Mouse (Mus musculus) lung, embryonic 14.5 days (tissue): ENCODE data around the gene Eif5. TPM values are rescaled to one million over a fixed set of nuclear protein-coding genes. Genes with fewer than 3 reads are reported as not detected.

Source experiments
- ATAC-seq: fragments of 200-750 bp; cut with Nextera tagmentation; 2 replicates; pipeline ENCODE4 v1.8.0; 2017; ENCODE audit warnings: mild to moderate bottlenecking, moderate TSS enrichment, moderate library complexity; ENCODE audit not compliant: insufficient read depth
- DNase-seq: peaks from one replicate; pipeline ENCODE4 v3.0.0-alpha.2; 2015
- H3K27ac ChIP-seq: fragments of 300-500 bp; sonication (generic); 2 replicates; pipeline ENCODE4 v1.5.1; 2014; ENCODE audit warnings: low read depth, mild to moderate bottlenecking, moderate library complexity
- H3K27me3 ChIP-seq: fragments of 300-500 bp; sonication (generic); 2 replicates; pipeline ENCODE4 v1.6.1; 2014; ENCODE audit warnings: low read length, control low read depth; ENCODE audit not compliant: insufficient read depth
- H3K36me3 ChIP-seq: fragments of 300-500 bp; sonication (generic); 2 replicates; pipeline ENCODE4 v1.6.1; 2014; ENCODE audit warnings: control low read depth; ENCODE audit not compliant: insufficient read depth
- H3K4me1 ChIP-seq: fragments of 300-500 bp; sonication (generic); 2 replicates; pipeline ENCODE4 v1.6.1; 2014; ENCODE audit warnings: antibody characterized with exemption, control low read depth; ENCODE audit not compliant: insufficient read depth
- H3K4me2 ChIP-seq: fragments of 300-500 bp; sonication (generic); 2 replicates; pipeline ENCODE4 v1.6.1; 2014; ENCODE audit warnings: mild to moderate bottlenecking
- H3K4me3 ChIP-seq: fragments of 300-500 bp; sonication (generic); 2 replicates; pipeline ENCODE4 v1.5.1; 2014; ENCODE audit warnings: low read depth, low read length
- H3K9ac ChIP-seq: fragments of 300-500 bp; sonication (generic); 2 replicates; pipeline ENCODE4 v1.6.1; 2014
- H3K9me3 ChIP-seq: fragments of 300-500 bp; sonication (generic); 2 replicates; pipeline ENCODE4 v1.6.1; 2016; ENCODE audit warnings: low read depth, low read length, control low read depth
- CTCF ChIP-seq: IDR thresholded peaks from 2 replicates; pipeline ENCODE4 v1.5.1; 2016; ENCODE audit warnings: antibody characterized with exemption, low read depth
- WGBS: fragments of 180-500 bp; shearing (Covaris S2); extraction: QIAGEN DNeasy Blood & Tissue Kit; methylation state at CpG from one replicate; pipeline ENCODE4 v1.1.7; 2014; 5-methylcytosine and 5-hydroxymethylcytosine counted together
- polyA plus RNA-seq: library from polyadenylated mRNA; unstranded; fragments of >200 nt; fragmentation: Nextera tagmentation; extraction: Ambion mirVana; gene quantifications from 2 replicates; pipeline ENCODE4 v1.2.1, GENCODE M21; 2014

Gene Eif5
- polyA plus RNA-seq, 1 experiment from 2014 or later, result 479 TPM

DNA sequence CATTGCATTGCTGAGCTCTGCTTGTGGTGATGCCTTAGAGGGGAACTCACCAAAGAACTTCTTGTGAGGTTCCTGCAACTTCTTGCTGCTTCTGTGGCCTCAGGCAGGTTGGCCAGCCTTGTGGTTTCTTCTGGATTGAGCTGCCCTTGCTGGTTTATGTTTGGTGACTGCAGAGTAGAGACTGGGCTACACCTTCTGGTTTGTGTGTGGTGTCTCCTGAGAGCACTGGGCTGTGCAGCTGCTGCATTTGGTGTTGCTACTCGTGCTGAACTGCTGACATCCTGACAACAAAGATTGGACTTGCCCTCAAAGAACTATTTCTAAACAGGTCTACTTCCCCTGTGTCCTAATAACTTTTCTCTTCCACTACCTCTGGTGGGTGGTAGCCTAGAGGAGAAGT lies 13.3 kb upstream of the Eif5 start:
- no peak for ATAC-seq
- 55% methylated on average over 1 of the region's 1 CpGs for WGBS

DNA sequence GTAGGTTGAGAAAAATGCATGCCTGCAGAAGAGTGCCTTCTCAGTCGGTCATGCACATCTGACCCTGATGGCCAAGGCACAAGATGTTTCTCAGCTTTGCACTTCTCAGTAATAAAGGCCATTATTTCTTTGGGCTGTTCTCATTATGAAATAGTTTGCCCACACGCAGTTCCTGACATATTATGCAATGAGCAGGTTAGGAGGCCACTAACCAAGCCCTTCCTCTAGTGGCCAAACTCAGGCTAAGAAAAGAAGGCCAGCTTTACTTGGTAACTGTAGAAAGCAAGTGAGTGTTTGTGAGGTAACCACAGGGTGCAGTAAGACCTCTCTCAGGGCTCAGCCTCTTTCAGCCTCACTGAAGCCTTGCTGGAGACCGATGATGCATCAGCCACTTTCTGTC lies 12.9 kb upstream of the Eif5 start:
- no peak overlapping the region for H3K9ac ChIP-seq
- no peaks in the 10 kb centered on the region for H3K36me3 ChIP-seq
- no peak for TF ChIP-seq CTCF
- no peaks in the 10 kb centered on the region for H3K9me3 ChIP-seq
- 78% methylated on average over 3 of the region's 3 CpGs for WGBS
- H3K4me1 ChIP-seq, result no peaks in the 10 kb centered on the region
- H3K27me3 ChIP-seq, result no peaks in the 10 kb centered on the region
- H3K27ac ChIP-seq, result no peak overlapping the region
- DNase-seq (no peak), ATAC-seq (no peak)
- H3K4me3 ChIP-seq, result no peak overlapping the region
- no peak overlapping the region for H3K4me2 ChIP-seq

More for the DNA sequence above, 13.3 kb upstream of the Eif5 start:
- Histone ChIP-seq H3K4me1 (no peaks in the 10 kb centered on the region), H3K27ac (no peak overlapping the region), H3K4me3 (no peak overlapping the region), H3K9me3 (no peaks in the 10 kb centered on the region), H3K4me2 (no peak overlapping the region), H3K27me3 (no peaks in the 10 kb centered on the region), H3K9ac (no peak overlapping the region), H3K36me3 (no peaks in the 10 kb centered on the region)
- no peak for TF ChIP-seq CTCF
- DNase-seq, result no peak

DNA sequence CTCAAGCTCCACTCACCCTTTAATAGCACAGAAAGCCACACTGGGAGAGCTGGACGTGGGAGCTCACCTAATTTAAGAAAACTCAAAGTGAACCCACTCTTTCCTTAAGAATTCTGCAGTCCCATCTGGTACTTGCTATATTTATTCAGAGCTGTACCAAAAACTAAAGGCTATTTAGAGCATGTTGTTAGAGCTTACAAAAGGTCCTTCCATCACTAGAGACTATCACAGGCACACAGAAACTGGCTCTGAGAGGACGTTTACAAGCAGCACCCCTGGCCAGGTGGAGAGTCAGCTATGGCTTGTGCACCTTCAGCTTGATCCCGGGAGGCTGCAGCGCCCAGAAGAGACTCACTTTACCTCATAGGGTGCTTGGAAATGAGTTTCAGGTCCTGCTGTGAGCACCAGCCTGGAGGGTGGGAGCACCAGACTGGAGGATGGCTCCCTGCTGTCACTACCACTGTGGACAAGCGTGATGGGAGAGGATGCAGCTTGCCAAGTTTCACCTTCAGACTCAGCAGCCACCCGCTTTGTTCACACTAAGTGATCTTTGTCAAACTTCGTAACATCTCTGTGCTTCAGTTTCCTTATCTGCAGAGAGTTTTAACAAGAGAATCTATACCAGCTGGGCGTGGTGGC lies 10.1 kb upstream of the Eif5 start:
- H3K9ac ChIP-seq, result no peak overlapping the region
- no peaks in the 10 kb centered on the region for H3K36me3 ChIP-seq
- 48% methylated on average over 8 of the region's 8 CpGs for WGBS
- DNase-seq (no peak), ATAC-seq (no peak)
- no peak overlapping the region for H3K27ac ChIP-seq
- TF ChIP-seq CTCF, result no peak
- H3K9me3 ChIP-seq, result no peaks in the 10 kb centered on the region
- H3K4me3 ChIP-seq, result no peak overlapping the region
- no peaks in the 10 kb centered on the region for H3K27me3 ChIP-seq
- no peak overlapping the region for H3K4me2 ChIP-seq
- no peaks in the 10 kb centered on the region for H3K4me1 ChIP-seq

DNA sequence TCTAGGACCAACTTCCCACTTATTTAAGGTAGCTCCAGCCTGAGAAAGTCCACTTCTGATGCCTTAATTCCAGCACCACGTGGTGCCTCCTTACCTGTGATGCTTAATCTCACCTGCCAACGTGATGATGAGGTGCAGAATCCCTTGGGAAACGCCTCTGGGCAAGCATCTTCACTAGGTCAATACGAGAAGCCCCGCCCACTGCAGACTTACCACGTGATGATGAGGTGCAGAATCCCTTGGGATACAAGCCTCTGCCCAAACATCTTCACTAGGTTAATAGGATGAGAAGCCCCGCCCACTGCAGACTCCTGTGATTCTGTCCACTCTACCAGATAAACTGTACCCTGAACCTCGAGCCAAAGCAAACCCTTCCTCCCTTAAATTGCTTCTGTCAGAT lies 8.6 kb upstream of the Eif5 start:
- H3K36me3 ChIP-seq, result no peaks in the 10 kb centered on the region
- TF ChIP-seq CTCF, result no peak
- no peak overlapping the region for H3K27ac ChIP-seq
- no peaks in the 10 kb centered on the region for H3K27me3 ChIP-seq
- no peaks in the 10 kb centered on the region for H3K9me3 ChIP-seq
- H3K4me3 ChIP-seq, result no peak overlapping the region
- H3K4me1 ChIP-seq, result no peaks in the 10 kb centered on the region
- DNase-seq, result no peak
- ATAC-seq, result no peak
- no peak overlapping the region for H3K9ac ChIP-seq
- WGBS, result 12% methylated on average over 8 of the region's 8 CpGs
- H3K4me2 ChIP-seq, result no peak overlapping the region

DNA sequence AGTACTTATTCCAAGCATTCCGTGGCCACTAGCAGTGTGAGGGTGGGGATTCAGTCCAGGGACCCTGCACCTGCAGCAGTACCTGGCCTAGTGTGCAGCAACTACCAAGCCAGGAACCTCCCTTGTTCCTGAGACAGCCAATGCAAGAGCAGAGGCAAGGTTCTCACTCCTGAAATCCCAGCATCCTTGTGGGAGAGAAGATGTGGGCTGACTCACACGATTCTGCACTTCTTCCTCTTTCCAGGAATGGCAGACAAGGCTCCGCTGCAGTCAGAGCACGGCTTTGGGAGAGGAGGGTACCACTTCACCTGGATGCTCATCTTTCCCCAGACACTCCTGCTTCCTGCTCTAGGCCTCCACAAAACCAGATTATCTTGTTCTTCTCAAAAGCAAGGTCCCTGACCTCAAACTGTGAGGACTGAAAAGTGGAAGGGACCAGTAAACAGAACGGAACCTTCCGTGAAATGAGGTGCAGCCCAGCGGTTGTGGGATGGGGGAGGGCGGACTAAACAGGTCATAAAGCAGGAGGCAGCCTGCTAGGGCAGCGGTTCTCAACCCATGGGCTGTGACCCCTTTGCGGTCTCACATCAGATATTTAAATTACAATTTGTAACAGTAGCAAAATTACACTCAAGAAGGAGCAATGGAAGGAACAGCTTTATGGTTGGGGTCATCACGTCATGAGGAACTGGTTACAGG lies 4.6 kb upstream of the Eif5 start:
- Histone ChIP-seq H3K27ac (no peak overlapping the region), H3K9me3 (no peaks in the 10 kb centered on the region)
- ATAC-seq, result no peak

DNA sequence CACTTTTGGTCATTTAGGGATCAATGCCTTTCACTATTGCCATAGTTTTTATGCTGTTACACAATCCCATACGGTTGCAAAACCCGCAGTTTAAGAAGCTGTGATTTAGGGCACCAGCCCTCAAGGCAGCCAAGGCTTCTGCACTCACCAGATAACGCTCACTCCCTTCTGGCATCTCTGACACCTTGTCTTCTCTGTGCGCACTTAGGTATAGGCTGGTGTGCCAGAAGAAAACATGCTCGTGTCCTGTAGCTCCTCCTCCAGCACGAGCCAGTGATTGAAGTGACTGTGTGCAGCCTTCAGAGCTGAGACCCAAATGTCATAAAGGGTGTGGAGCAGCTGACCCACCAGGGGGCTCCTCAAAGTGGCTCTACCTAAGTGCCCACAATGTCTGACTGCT lies 2.5 kb upstream of the Eif5 start:
- H3K9ac ChIP-seq, result no peak overlapping the region
- TF ChIP-seq CTCF, result no peak
- ATAC-seq (no peak), DNase-seq (no peak)
- 36% methylated on average over 6 of the region's 6 CpGs for WGBS
- H3K4me3 ChIP-seq, result no peak overlapping the region
- no peaks in the 10 kb centered on the region for H3K27me3 ChIP-seq
- 0 out of 2 replicates have a peak, but pooled peaks cover 3% of the 10 kb centered on the region for H3K4me1 ChIP-seq
- H3K9me3 ChIP-seq, result no peaks in the 10 kb centered on the region
- no peak overlapping the region for H3K4me2 ChIP-seq
- peaks cover 16% of the 10 kb centered on the region for H3K36me3 ChIP-seq
- H3K27ac ChIP-seq, result no peak overlapping the region

More for the DNA sequence above, 4.6 kb upstream of the Eif5 start:
- TF ChIP-seq CTCF, result no peak
- H3K4me1 ChIP-seq, result 0 out of 2 replicates have a peak, but pooled peaks cover 3% of the 10 kb centered on the region
- H3K4me3 ChIP-seq, result no peak overlapping the region
- no peaks in the 10 kb centered on the region for H3K36me3 ChIP-seq
- H3K27me3 ChIP-seq, result no peaks in the 10 kb centered on the region
- H3K4me2 ChIP-seq, result no peak overlapping the region
- no peak for DNase-seq
- 48% methylated on average over 11 of the region's 11 CpGs for WGBS
- H3K9ac ChIP-seq, result no peak overlapping the region

DNA sequence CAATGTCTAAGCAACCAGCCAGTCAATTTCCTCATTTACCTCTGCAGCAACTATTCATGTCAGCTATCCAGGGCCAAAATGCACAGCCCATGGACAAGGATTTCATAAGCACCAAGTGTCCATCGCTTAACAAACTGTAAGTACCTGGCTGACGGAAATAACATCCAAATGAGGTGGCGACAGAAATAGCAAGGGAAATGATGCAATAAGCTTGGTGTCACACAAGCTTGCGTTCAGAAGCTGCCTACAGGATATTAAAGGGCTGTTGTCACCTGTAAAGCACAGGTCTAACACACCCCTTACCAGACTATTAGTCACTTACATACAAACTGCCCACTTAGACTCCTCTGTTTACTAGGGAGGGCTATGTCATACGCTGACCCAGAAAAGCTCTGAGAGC lies 2.1 kb upstream of the Eif5 start:
- H3K27me3 ChIP-seq, result no peaks in the 10 kb centered on the region
- no peak overlapping the region for H3K4me3 ChIP-seq
- 0 out of 2 replicates have a peak, but pooled peaks cover 3% of the 10 kb centered on the region for H3K4me1 ChIP-seq
- DNase-seq, result no peak
- ATAC-seq, result no peak
- H3K36me3 ChIP-seq, result peaks cover 20% of the 10 kb centered on the region
- no peak overlapping the region for H3K9ac ChIP-seq
- H3K27ac ChIP-seq, result no peak overlapping the region
- 69% methylated on average over 5 of the region's 5 CpGs for WGBS
- no peaks in the 10 kb centered on the region for H3K9me3 ChIP-seq
- TF ChIP-seq CTCF, result no peak
- no peak overlapping the region for H3K4me2 ChIP-seq
